In the genomic region with DNA sequence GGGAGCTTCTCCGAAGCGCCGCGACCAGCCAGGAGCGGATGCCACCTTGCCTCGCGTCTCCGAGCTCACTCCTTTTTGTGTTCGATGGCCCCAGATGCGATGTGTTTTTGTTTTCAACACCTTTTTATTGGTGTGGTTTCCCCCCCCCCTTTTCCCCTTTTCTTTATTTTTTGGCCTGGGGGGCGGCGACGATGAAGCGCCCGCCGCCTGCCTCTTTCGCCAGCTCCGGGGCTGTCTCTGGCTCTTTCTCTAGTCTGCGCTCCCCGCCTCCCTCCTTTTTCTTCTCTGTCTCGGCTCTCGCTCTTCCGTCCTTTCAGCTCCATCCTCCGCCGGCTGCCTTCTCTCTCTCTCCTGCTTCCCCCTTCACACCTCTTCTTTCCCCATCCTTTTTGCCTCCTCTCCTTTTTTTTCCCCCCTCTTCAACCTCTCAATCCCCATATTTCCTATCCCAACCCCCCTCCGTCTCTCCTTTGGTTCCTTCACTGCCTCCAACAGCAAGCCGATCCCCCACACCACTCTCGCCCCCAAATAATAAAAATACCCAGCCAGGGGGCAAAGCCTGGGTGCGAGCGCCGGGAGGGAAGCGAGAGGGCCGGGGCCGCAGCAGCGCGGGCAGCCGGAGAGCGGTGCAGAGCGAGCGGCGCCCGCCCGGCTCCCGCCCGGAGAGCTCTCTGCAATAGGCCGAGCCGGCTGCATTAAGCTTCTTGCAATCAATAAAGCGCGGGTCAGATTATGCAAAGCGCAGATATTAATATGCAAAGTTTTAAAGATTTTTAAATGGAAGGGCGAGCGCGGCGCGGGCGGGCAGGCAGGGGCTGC, we compare ENCODE assay signal across 8 mouse cellular contexts. TPM values are rescaled to one million over a fixed set of nuclear protein-coding genes. Genes with fewer than 3 reads are reported as not detected.
DNase-seq lines count a peak whose midpoint lies in the region; ATAC-seq lines count a peak whose summit lies in the region.

No protein-coding gene starts in this region.

- peak; percentile 32 for ATAC-seq in embryonic facial prominence, embryonic 13.5 days (ENCODE audit: insufficient number of reproducible peaks, insufficient read depth, low FRiP score, low TSS enrichment, low read depth)

- H3K4me1 ChIP-seq in embryonic facial prominence, embryonic 13.5 days = peaks cover 23% of the 10 kb centered on the region

- H3K36me3 ChIP-seq in embryonic facial prominence, embryonic 13.5 days = no peaks in the 10 kb centered on the region

- peak overlapping the region; percentile 88 for H3K4me2 ChIP-seq in embryonic facial prominence, embryonic 13.5 days

- no peak overlapping the region for H3K27ac ChIP-seq in embryonic facial prominence, embryonic 13.5 days

- peak overlapping the region; percentile 62 for H3K9ac ChIP-seq in embryonic facial prominence, embryonic 13.5 days

- no peaks in the 10 kb centered on the region for H3K9me3 ChIP-seq in embryonic facial prominence, embryonic 13.5 days

- peaks cover 99% of the 10 kb centered on the region for H3K27me3 ChIP-seq in embryonic facial prominence, embryonic 13.5 days

- H3K4me3 ChIP-seq in embryonic facial prominence, embryonic 13.5 days = peak overlapping the region; percentile 54

- WGBS in embryonic facial prominence, embryonic 13.5 days = 1% methylated on average over 56 of the region's 56 CpGs

- peak; percentile 11 for DNase-seq in kidney, adult 9 months
- DNase-seq in kidney, postnatal 36 days = no peak
- peak; percentile 52 for DNase-seq in MEL-GATA-1-ER (ENCODE audit: extremely low read depth, low read depth)
- DNase-seq in layer of hippocampus, adult 9-11 months = peak; percentile 22
- DNase-seq in naive thymus-derived CD4-positive, alpha-beta T cell, adult 2 months (ENCODE audit: low read depth) = peak; percentile 48
- DNase-seq in T-cell, adult 2 months (ENCODE audit: low spot score) = no peak
- no peak for DNase-seq in natural killer cell, adult 2 months (ENCODE audit: low spot score in 2 of 2)

RNA-seq across cellular contexts. Expression of a gene that starts 0.5 kb away (rescaled TPM):
- polyA plus RNA-seq in embryonic facial prominence, embryonic 13.5 days (2015; fragmentation: Nextera tagmentation; extraction: Ambion mirVana) = 0.91 and 1.3 TPM in 2 replicates

RNA-seq across cellular contexts. Expression of a gene that starts 41.4 kb away (rescaled TPM):
- 8.7 and 9.9 TPM in 2 replicates for polyA plus RNA-seq in embryonic facial prominence, embryonic 13.5 days (2015; fragmentation: Nextera tagmentation; extraction: Ambion mirVana)

RNA-seq across cellular contexts. Expression of a gene that starts 42.2 kb away (rescaled TPM):
- 2.9 and 3.4 TPM in 2 replicates for polyA plus RNA-seq in embryonic facial prominence, embryonic 13.5 days (2015; fragmentation: Nextera tagmentation; extraction: Ambion mirVana)

RNA-seq across cellular contexts. Expression of a gene that starts 58.7 kb away (rescaled TPM):
- polyA plus RNA-seq in embryonic facial prominence, embryonic 13.5 days (2015; fragmentation: Nextera tagmentation; extraction: Ambion mirVana) = 11.4 and 14.4 TPM in 2 replicates

Comparison
In these comparisons a context has a peak if more than half of its experiments do, and no peak if none do; other contexts are left out.
1. DNase-seq: peak in kidney, adult 9 months (single experiment), MEL-GATA-1-ER (single experiment), layer of hippocampus, adult 9-11 months (single experiment) and naive thymus-derived CD4-positive, alpha-beta T cell, adult 2 months (single experiment); none in kidney, postnatal 36 days (0 of 2), T-cell, adult 2 months (single experiment) and natural killer cell, adult 2 months (0 of 2).